Mouse (Mus musculus) limb, embryonic 15.5 days (tissue): ENCODE data around the gene Ooep. TPM values are rescaled to one million over a fixed set of nuclear protein-coding genes. Genes with fewer than 3 reads are reported as not detected.
"Not testable (repeated sequence)": the region's sequence is repeated elsewhere in the genome, so short reads cannot be mapped to it uniquely, and the experiment has no call there.

Source experiments
- ATAC-seq: fragments of 200-750 bp; cut with Nextera tagmentation; 2 replicates; pipeline ENCODE4 v1.8.0; 2017; ENCODE audit warnings: low read depth, moderate TSS enrichment; ENCODE audit not compliant: insufficient number of reproducible peaks, low FRiP score, low TSS enrichment
- H3K27ac ChIP-seq: fragments of 300-500 bp; sonication (generic); 2 replicates; pipeline ENCODE4 v1.5.1; 2015; ENCODE audit warnings: moderate library complexity, mild to moderate bottlenecking, inconsistent platforms
- H3K27me3 ChIP-seq: fragments of 300-500 bp; sonication (generic); 2 replicates; pipeline ENCODE4 v1.6.1; 2015; ENCODE audit warnings: inconsistent platforms
- H3K36me3 ChIP-seq: fragments of 300-500 bp; sonication (generic); 2 replicates; pipeline ENCODE4 v1.6.1; 2015; ENCODE audit warnings: inconsistent platforms
- H3K4me1 ChIP-seq: fragments of 300-500 bp; sonication (generic); 2 replicates; pipeline ENCODE4 v1.6.1; 2015; ENCODE audit warnings: inconsistent platforms
- H3K4me2 ChIP-seq: fragments of 300-500 bp; sonication (generic); 2 replicates; pipeline ENCODE4 v1.6.1; 2015; ENCODE audit warnings: mild to moderate bottlenecking, inconsistent platforms
- H3K4me3 ChIP-seq: fragments of 300-500 bp; sonication (generic); 2 replicates; pipeline ENCODE4 v1.5.1; 2015; ENCODE audit warnings: mild to moderate bottlenecking, inconsistent platforms
- H3K9ac ChIP-seq: fragments of 300-500 bp; sonication (generic); 2 replicates; pipeline ENCODE4 v1.6.1; 2015; ENCODE audit warnings: inconsistent platforms
- H3K9me3 ChIP-seq: fragments of 300-500 bp; sonication (generic); 2 replicates; pipeline ENCODE4 v1.6.1; 2016; ENCODE audit warnings: inconsistent platforms
- WGBS: fragments of 180-500 bp; shearing (Covaris S2); methylation state at CpG from one replicate; pipeline ENCODE4 v1.1.7; 2015; 5-methylcytosine and 5-hydroxymethylcytosine counted together
- polyA plus RNA-seq: library from polyadenylated mRNA; unstranded; fragments of >200 nt; fragmentation: Nextera tagmentation; extraction: Ambion mirVana; gene quantifications from 2 replicates; pipeline ENCODE4 v1.2.1, GENCODE M21; 2015

Gene Ooep
- polyA plus RNA-seq, 1 experiment from 2014 or later: 3.4 TPM

- no peak for ATAC-seq
- Histone ChIP-seq H3K27ac (no peak overlapping the region), H3K9ac (no peak overlapping the region), H3K4me1 (no peaks in the 10 kb centered on the region), H3K4me2 (no peak overlapping the region), H3K9me3 (no peaks in the 10 kb centered on the region), H3K4me3 (no peak overlapping the region), H3K27me3 (no peaks in the 10 kb centered on the region; the same call in 1 of the 2 replicates), H3K36me3 (no peaks in the 10 kb centered on the region)
- 53% methylated on average over 3 of the region's 3 CpGs for WGBS
Measured at GRCm38 (mm10) chr9:78385893-78386292, 7.4 kb upstream of the Ooep start.

GRCm38 (mm10) chr9:78377546-78377945 lies 979 bp downstream of the Ooep start:
- H3K27me3 ChIP-seq: no peaks in the 10 kb centered on the region
- no peak overlapping the region for H3K27ac ChIP-seq
- peaks cover 8% of the 10 kb centered on the region for H3K4me1 ChIP-seq
- 45% methylated on average over 8 of the region's 8 CpGs for WGBS
- H3K9me3 ChIP-seq: no peaks in the 10 kb centered on the region
- no peak overlapping the region for H3K9ac ChIP-seq
- H3K36me3 ChIP-seq: no peaks in the 10 kb centered on the region
- ATAC-seq: no peak
- peak overlapping the region; percentile 31 for H3K4me3 ChIP-seq
- H3K4me2 ChIP-seq: peak overlapping the region; percentile 51

- 69% methylated on average over 4 of the region's 4 CpGs for WGBS
Measured at GRCm38 (mm10) chr9:78375486-78375885, 3.0 kb downstream of the Ooep start.

GRCm38 (mm10) chr9:78374885-78375389 lies 3.6 kb downstream of the Ooep start:
- Histone ChIP-seq H3K27ac (no peak overlapping the region), H3K4me2 (no peak overlapping the region), H3K27me3 (no peaks in the 10 kb centered on the region), H3K9ac (no peak overlapping the region), H3K4me3 (no peak overlapping the region), H3K36me3 (no peaks in the 10 kb centered on the region), H3K4me1 (peaks cover 8% of the 10 kb centered on the region), H3K9me3 (no peaks in the 10 kb centered on the region)
- WGBS: 74% methylated on average over 1 of the region's 1 CpGs
- ATAC-seq: no peak

More at GRCm38 (mm10) chr9:78375486-78375885, 3.0 kb downstream of the Ooep start:
- Histone ChIP-seq H3K9ac (no peak overlapping the region), H3K4me3 (no peak overlapping the region), H3K9me3 (no peaks in the 10 kb centered on the region), H3K27me3 (no peaks in the 10 kb centered on the region), H3K27ac (no peak overlapping the region), H3K4me2 (no peak overlapping the region), H3K4me1 (peaks cover 8% of the 10 kb centered on the region), H3K36me3 (no peaks in the 10 kb centered on the region)
- ATAC-seq: no peak

- no peaks in the 10 kb centered on the region for H3K36me3 ChIP-seq
- H3K27me3 ChIP-seq: no peaks in the 10 kb centered on the region
- no peak overlapping the region for H3K4me3 ChIP-seq
- no peaks in the 10 kb centered on the region for H3K9me3 ChIP-seq
- H3K4me1 ChIP-seq: peaks cover 8% of the 10 kb centered on the region
- ATAC-seq: no peak
- WGBS: 37% methylated on average over 5 of the region's 5 CpGs
- no peak overlapping the region for H3K4me2 ChIP-seq
- H3K9ac ChIP-seq: no peak overlapping the region
- no peak overlapping the region for H3K27ac ChIP-seq
Measured at GRCm38 (mm10) chr9:78374397-78374796, 4.1 kb downstream of the Ooep start.

- WGBS: 80% methylated on average over 10 of the region's 10 CpGs
- Histone ChIP-seq H3K9ac (no peak overlapping the region), H3K4me3 (no peak overlapping the region), H3K4me1 (peaks cover 2% of the 10 kb centered on the region; the same call in 1 of the 2 replicates), H3K9me3 (no peaks in the 10 kb centered on the region), H3K4me2 (no peak overlapping the region), H3K27ac (no peak overlapping the region), H3K27me3 (no peaks in the 10 kb centered on the region), H3K36me3 (no peaks in the 10 kb centered on the region)
- ATAC-seq: no peak
Measured at GRCm38 (mm10) chr9:78372827-78373504, 5.6 kb downstream of the Ooep start.

- Histone ChIP-seq H3K4me1 (no peaks in the 10 kb centered on the region), H3K9ac (no peak overlapping the region), H3K27me3 (no peaks in the 10 kb centered on the region), H3K27ac (no peak overlapping the region), H3K4me3 (no peak overlapping the region), H3K4me2 (no peak overlapping the region), H3K9me3 (no peaks in the 10 kb centered on the region), H3K36me3 (no peaks in the 10 kb centered on the region)
- WGBS: 92% methylated on average over 3 of the region's 3 CpGs
- ATAC-seq: no peak
Measured at GRCm38 (mm10) chr9:78371441-78371840, 7.1 kb downstream of the Ooep start.

- Histone ChIP-seq H3K4me2 (no peak overlapping the region), H3K27me3 (no peaks in the 10 kb centered on the region), H3K4me1 (no peaks in the 10 kb centered on the region), H3K4me3 (no peak overlapping the region), H3K9ac (no peak overlapping the region), H3K36me3 (no peaks in the 10 kb centered on the region), H3K27ac (no peak overlapping the region), H3K9me3 (no peaks in the 10 kb centered on the region)
- 92% methylated on average over 7 of the region's 7 CpGs for WGBS
- no peak for ATAC-seq
Measured at GRCm38 (mm10) chr9:78369786-78370185, 8.7 kb downstream of the Ooep start.

GRCm38 (mm10) chr9:78369349-78369748 lies 9.2 kb downstream of the Ooep start:
- Histone ChIP-seq H3K36me3 (no peaks in the 10 kb centered on the region), H3K9me3 (no peaks in the 10 kb centered on the region), H3K4me3 (no peak overlapping the region), H3K4me1 (no peaks in the 10 kb centered on the region), H3K27me3 (no peaks in the 10 kb centered on the region), H3K27ac (no peak overlapping the region), H3K9ac (no peak overlapping the region), H3K4me2 (no peak overlapping the region)
- ATAC-seq: no peak
- WGBS: 94% methylated on average over 2 of the region's 2 CpGs

- Histone ChIP-seq H3K27me3 (no peaks in the 10 kb centered on the region), H3K36me3 (no peaks in the 10 kb centered on the region)
- no peak for ATAC-seq
Measured at GRCm38 (mm10) chr9:78368671-78369293, 9.7 kb downstream of the Ooep start.

GRCm38 (mm10) chr9:78367959-78368358 lies 10.6 kb downstream of the Ooep start, which contains the start of gene Dppa5a:
Dppa5a (minus strand) TSS chr9:78368177.
- not testable (repeated sequence) for ATAC-seq, H3K27me3 ChIP-seq, H3K27ac ChIP-seq, H3K4me1 ChIP-seq, H3K4me2 ChIP-seq, H3K9me3 ChIP-seq, H3K9ac ChIP-seq, H3K4me3 ChIP-seq, H3K36me3 ChIP-seq
- 90% methylated on average over 16 of the region's 16 CpGs for WGBS

More at GRCm38 (mm10) chr9:78368671-78369293, 9.7 kb downstream of the Ooep start:
- no peak overlapping the region for H3K27ac ChIP-seq
- H3K4me1 ChIP-seq: no peaks in the 10 kb centered on the region
- no peak overlapping the region for H3K4me2 ChIP-seq
- 69% methylated on average over 3 of the region's 3 CpGs for WGBS
- H3K9ac ChIP-seq: no peak overlapping the region
- H3K4me3 ChIP-seq: no peak overlapping the region
- no peaks in the 10 kb centered on the region for H3K9me3 ChIP-seq

- H3K36me3 ChIP-seq: no peaks in the 10 kb centered on the region
- ATAC-seq: no peak
- H3K4me1 ChIP-seq: no peaks in the 10 kb centered on the region
- no peak overlapping the region for H3K4me3 ChIP-seq
- no peak overlapping the region for H3K9ac ChIP-seq
- WGBS: 62% methylated on average over 13 of the region's 13 CpGs
- no peaks in the 10 kb centered on the region for H3K27me3 ChIP-seq
- no peak overlapping the region for H3K27ac ChIP-seq
- no peaks in the 10 kb centered on the region for H3K9me3 ChIP-seq
- H3K4me2 ChIP-seq: no peak overlapping the region
Measured at GRCm38 (mm10) chr9:78365850-78366544, 12.5 kb downstream of the Ooep start.
